Mouse (Mus musculus) stomach, postnatal 0 days (tissue): ENCODE results near the gene Abcb8.

Experiments used
- CTCF ChIP-seq: IDR thresholded peaks from 2 replicates; pipeline ENCODE4 v1.5.1; 2016; ENCODE audit warnings: antibody characterized with exemption, low read depth, mild to moderate bottlenecking, moderate library complexity
- EP300 ChIP-seq: optimal IDR thresholded peaks from 2 replicates; pipeline ENCODE3; 2016; ENCODE audit warnings: antibody characterized with exemption

GRCm38 (mm10) chr5:24443204-24443603 lies 49.7 kb downstream of the Abcb8 start:
- TF ChIP-seq CTCF (no peak), EP300 (no peak)
